Mouse (Mus musculus) G1E (cell line): ENCODE measurements around the gene Cog4.

Experiments used
- CTCF ChIP-seq: IDR thresholded peaks from 2 replicates; pipeline ENCODE4 v1.5.1; 2012; ENCODE audit warnings: low read depth, low read length, inconsistent platforms, mixed read lengths
- GATA1 ChIP-seq: IDR thresholded peaks from 2 replicates; pipeline ENCODE4 v1.6.1; 2012; ENCODE audit warnings: borderline replicate concordance, low read length, inconsistent platforms, mixed read lengths

DNA sequence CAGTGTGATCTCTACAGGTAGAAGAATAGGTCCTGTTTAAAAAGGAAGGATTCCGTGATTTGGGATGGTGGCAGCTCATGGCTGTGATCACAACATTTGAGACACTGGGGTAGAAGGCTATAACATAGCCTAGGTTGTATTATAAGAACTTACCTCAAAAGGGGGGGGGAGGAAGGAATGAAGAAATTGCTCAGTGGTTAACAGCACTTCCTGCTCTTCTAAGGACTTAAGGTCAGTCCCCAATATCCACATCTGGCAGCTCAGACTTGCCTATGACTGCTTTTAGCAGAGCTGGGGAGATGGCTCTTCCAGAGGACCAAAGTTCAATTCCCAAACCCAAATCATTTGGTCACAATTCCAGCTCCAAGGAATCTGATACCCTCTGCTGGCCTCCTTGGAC is 60.3 kb downstream of the Cog4 start:
- TF ChIP-seq CTCF (no peak), GATA1 (no peak)
